Mouse (Mus musculus): ENCODE measurements around the gene Ang4. TPM values are rescaled to one million over a fixed set of nuclear protein-coding genes. Genes with fewer than 3 reads are reported as not detected.

Gene Ang4
- polyA plus RNA-seq (2015; fragmentation: Nextera tagmentation; extraction: Ambion mirVana) = not detected in 2 replicates

DNA sequence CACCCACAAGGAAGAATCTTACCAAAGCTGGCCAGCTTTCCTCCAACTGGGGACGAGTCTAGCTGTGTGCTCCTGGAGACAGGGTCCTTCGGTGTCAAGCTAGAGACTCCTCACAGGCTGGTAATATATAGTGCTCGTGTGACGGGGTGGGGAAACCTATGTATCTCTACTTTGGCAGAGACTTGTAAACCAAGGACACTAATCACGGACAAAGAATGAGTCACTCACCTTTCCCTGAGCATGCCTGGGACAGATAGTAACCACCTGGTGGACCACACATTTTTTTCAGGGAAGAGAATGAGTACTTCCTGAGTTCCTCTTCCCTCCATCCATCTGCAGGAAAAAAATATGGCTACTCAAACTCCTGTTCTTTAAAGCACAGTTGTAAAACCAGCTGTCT is at the start of gene Ang4:
TSS of gene Ang4 (minus strand) at position 101 of the 400 bp plus-strand sequence.

DNA sequence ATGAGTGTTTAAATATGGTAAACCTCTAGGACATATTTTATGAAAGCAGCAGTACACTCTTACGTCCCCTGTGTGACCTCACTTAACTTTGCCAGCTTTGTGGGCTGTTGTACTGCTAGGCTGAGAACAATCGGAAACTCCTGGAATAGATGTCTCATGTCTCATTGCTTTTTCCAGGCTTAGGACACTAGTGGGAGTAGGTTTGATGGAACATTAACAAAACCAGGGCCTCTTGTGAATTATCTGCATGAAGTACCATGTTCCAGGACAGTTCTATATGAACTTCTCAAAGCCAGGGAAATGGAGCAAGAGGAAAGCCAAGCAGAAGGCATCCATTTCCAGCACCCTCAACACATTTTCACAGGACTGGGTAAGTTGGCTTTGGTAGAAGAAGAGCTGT is 26.4 kb upstream of the Ang4 start, which contains the start of gene AY358078:
TSS of gene AY358078 (plus strand) at position 301 of the 400 bp plus-strand sequence.

DNA sequence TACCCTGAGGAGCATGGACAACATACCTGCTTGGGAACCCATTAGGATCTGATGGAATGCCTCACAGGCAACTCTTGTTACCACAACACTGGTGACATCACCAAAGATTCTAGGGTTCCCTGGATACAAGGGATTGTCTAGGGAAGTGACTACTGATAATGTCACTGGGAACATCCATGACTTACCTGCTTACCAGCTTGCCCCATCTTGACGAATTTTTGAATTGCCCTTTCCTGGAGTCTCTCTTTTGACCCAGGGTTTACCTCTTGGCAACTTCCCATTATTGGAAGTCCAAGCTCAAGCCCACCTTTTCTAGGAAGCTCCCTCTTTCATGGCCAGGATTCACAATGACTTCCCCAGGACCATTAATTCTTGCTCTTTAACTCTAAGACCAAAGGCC is 56.3 kb downstream of the Ang4 start, which contains the start of gene Gm5800:
TSS of gene Gm5800 (minus strand) at position 101 of the 400 bp plus-strand sequence.

Other genes with a start within 250 kb of the Ang4 start
- not detected in 2 replicates for gene Gm5622, start 220.8 kb downstream of the Ang4 start, polyA plus RNA-seq (2015; fragmentation: Nextera tagmentation; extraction: Ambion mirVana)
- gene Gm17175, start 199.5 kb downstream of the Ang4 start, polyA plus RNA-seq (2015; fragmentation: Nextera tagmentation; extraction: Ambion mirVana) = not detected in 2 replicates
- gene Gm17174, start 181.5 kb downstream of the Ang4 start, polyA plus RNA-seq (2015; fragmentation: Nextera tagmentation; extraction: Ambion mirVana) = not detected in 2 replicates
- gene Gm17078, start 162.3 kb downstream of the Ang4 start, polyA plus RNA-seq (2015; fragmentation: Nextera tagmentation; extraction: Ambion mirVana) = not detected in 2 replicates
- not detected in 2 replicates for gene Gm4181, start 137.9 kb downstream of the Ang4 start, polyA plus RNA-seq (2015; fragmentation: Nextera tagmentation; extraction: Ambion mirVana)
- gene Gm17079, start 78.1 kb downstream of the Ang4 start, polyA plus RNA-seq (2015; fragmentation: Nextera tagmentation; extraction: Ambion mirVana) = not detected in 2 replicates
- gene Gm5800, start 56.4 kb downstream of the Ang4 start, polyA plus RNA-seq (2015; fragmentation: Nextera tagmentation; extraction: Ambion mirVana) = not detected in 2 replicates
- gene AY358078, start 26.5 kb upstream of the Ang4 start, polyA plus RNA-seq (2015; fragmentation: Nextera tagmentation; extraction: Ambion mirVana) = not detected in 2 replicates
- 0.16 and 0.51 TPM in 2 replicates for gene Ear6, start 80.1 kb upstream of the Ang4 start, polyA plus RNA-seq (2015; fragmentation: Nextera tagmentation; extraction: Ambion mirVana)
- gene Mettl17, start 111.3 kb upstream of the Ang4 start, polyA plus RNA-seq (2015; fragmentation: Nextera tagmentation; extraction: Ambion mirVana) = 13.1 and 19.9 TPM in 2 replicates
- gene Slc39a2, start 119.3 kb upstream of the Ang4 start, polyA plus RNA-seq (2015; fragmentation: Nextera tagmentation; extraction: Ambion mirVana) = 0.06 and 0.12 TPM in 2 replicates
- 13.6 and 17.2 TPM in 2 replicates for gene Ndrg2, start 140.6 kb upstream of the Ang4 start, polyA plus RNA-seq (2015; fragmentation: Nextera tagmentation; extraction: Ambion mirVana)
- gene Tppp2, start 144.8 kb upstream of the Ang4 start, polyA plus RNA-seq (2015; fragmentation: Nextera tagmentation; extraction: Ambion mirVana) = not detected in 2 replicates
- not detected in 2 replicates for gene Rnase13, start 149.2 kb upstream of the Ang4 start, polyA plus RNA-seq (2015; fragmentation: Nextera tagmentation; extraction: Ambion mirVana)
- gene Arhgef40, start 211.1 kb upstream of the Ang4 start, polyA plus RNA-seq (2015; fragmentation: Nextera tagmentation; extraction: Ambion mirVana) = 23.0 and 28.9 TPM in 2 replicates
- 0.63 and 0.85 TPM in 2 replicates for gene Tmem253, start 242.1 kb upstream of the Ang4 start, polyA plus RNA-seq (2015; fragmentation: Nextera tagmentation; extraction: Ambion mirVana)
- gene Zfp219, start 247.1 kb upstream of the Ang4 start, polyA plus RNA-seq (2015; fragmentation: Nextera tagmentation; extraction: Ambion mirVana) = 12.1 and 12.5 TPM in 2 replicates

Data from spleen, postnatal 0 days (tissue).